Mouse (Mus musculus): ENCODE data around the gene Ikzf2. TPM values are rescaled to one million over a fixed set of nuclear protein-coding genes. Genes with fewer than 3 reads are reported as not detected.

Ikzf2 gene
- polyA plus RNA-seq, 1 experiment: 0.44 TPM

DNA sequence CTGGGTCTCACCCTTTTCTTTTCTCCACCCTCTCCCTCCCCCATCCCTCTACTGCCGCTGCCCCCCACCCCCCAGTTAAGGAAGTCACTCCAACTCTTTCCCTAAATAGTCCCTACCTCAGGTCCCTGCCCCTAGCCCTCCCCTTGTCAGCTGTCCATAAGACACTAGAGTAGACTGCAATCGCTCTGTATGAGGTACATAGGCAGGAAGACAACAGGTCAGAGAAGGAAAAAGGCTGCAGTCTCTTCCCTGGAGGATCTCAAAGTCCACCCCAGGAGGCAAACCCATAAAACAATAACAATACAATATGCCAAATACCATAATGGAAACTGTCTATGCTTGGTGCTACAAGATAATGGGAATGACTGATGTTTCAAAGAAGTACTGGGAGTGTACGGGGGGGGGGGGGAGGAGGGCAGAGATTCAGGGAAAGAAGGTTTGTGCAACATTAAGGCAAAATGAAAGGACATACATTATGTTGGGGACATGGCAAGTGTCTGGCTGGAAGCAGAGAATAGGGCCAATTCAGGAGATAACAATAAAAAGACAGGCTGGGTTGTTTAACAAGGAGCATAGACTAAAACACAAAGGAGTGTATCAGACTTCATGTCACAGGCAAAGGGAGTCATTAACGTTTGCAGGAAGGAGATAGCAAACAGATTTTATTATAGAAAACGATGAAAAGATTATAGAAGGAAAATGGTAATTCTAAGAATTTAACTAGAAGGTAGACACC, 30.8 kb downstream of the Ikzf2 start:
- Histone ChIP-seq H3K4me3 (no peak overlapping the region), H3ac (ENCODE audit: control insufficient read depth, insufficient read length) (no peak overlapping the region), H3K79me2 (ENCODE audit: control insufficient read depth, insufficient read depth) (no peaks in the 10 kb centered on the region), H3K27me3 (ENCODE audit: control insufficient read depth, insufficient read depth, insufficient read length) (no peaks in the 10 kb centered on the region), H3K4me2 (ENCODE audit: low read depth) (no peak overlapping the region), H3K36me3 (ENCODE audit: control insufficient read depth, insufficient read depth) (no peaks in the 10 kb centered on the region)
- no peak for TF ChIP-seq REST (IDR thresholded peaks at IDR 0.05; ENCODE audit: insufficient read depth, insufficient read length)
- TF ChIP-seq USF1 (IDR thresholded peaks at IDR 0.05; ENCODE audit: low read depth): no peak
- no peak for TF ChIP-seq POLR2A (IDR thresholded peaks at IDR 0.05; ENCODE audit: insufficient read length, low read depth)
- no peak for TF ChIP-seq SRF (IDR thresholded peaks at IDR 0.05; ENCODE audit: control insufficient read depth, insufficient read length, low read depth)
- no peak for TF ChIP-seq TCF3 (IDR thresholded peaks at IDR 0.05; ENCODE audit: insufficient read length, low read depth)
- no peak for TF ChIP-seq E2F4 (IDR thresholded peaks at IDR 0.05; ENCODE audit: insufficient read depth)
- TF ChIP-seq MYOD1 (IDR thresholded peaks at IDR 0.05; ENCODE audit: control insufficient read depth in 1 of 3, insufficient read length in 2 of 3, low read depth in 2 of 3): no peak
- no peak for TF ChIP-seq POLR2AphosphoS2 (IDR thresholded peaks at IDR 0.05; ENCODE audit: insufficient read length, low read depth)
- no peak for TF ChIP-seq CEBPB (IDR thresholded peaks at IDR 0.05; ENCODE audit: insufficient read depth, poor library complexity, severe bottlenecking)
- no peak for TF ChIP-seq MYOG (IDR thresholded peaks at IDR 0.05; ENCODE audit: control insufficient read depth in 1 of 3, insufficient read depth in 1 of 3, insufficient read length in 2 of 3, low read depth in 2 of 3)
- TF ChIP-seq TCF12 (IDR thresholded peaks at IDR 0.05; ENCODE audit: insufficient read depth, poor library complexity, severe bottlenecking): no peak
- TF ChIP-seq MAX (IDR thresholded peaks at IDR 0.05; ENCODE audit: low read depth): no peak

DNA sequence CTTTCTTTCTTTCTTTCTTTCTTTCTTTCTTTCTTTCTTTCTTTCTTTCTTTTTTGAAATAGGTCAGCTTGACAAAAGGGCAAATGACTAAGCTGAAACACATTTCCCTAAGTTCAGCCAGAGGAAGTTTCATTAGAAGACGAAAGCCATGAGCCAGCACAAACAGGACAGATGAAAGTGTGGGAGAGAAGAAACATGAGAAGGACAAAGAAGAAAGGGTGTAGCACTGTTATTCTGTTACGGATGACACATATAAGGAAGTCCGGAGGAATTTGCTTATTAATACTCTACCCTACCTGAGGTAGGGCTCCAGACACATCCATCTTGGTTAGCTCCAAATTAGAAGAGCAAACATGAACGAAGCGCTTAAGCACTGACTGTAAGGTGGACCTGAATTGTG, 31.7 kb downstream of the Ikzf2 start:
- no peak overlapping the region for H3ac ChIP-seq (ENCODE audit: control insufficient read depth, insufficient read length)
- no peak overlapping the region for H3K4me2 ChIP-seq (ENCODE audit: low read depth)
- TF ChIP-seq REST (IDR thresholded peaks at IDR 0.05; ENCODE audit: insufficient read depth, insufficient read length) (no peak), POLR2AphosphoS2 (IDR thresholded peaks at IDR 0.05; ENCODE audit: insufficient read length, low read depth) (no peak), MYOD1 (IDR thresholded peaks at IDR 0.05; ENCODE audit: control insufficient read depth in 1 of 3, insufficient read length in 2 of 3, low read depth in 2 of 3) (no peak), MYOG (IDR thresholded peaks at IDR 0.05; ENCODE audit: control insufficient read depth in 1 of 3, insufficient read depth in 1 of 3, insufficient read length in 2 of 3, low read depth in 2 of 3) (no peak), SRF (IDR thresholded peaks at IDR 0.05; ENCODE audit: control insufficient read depth, insufficient read length, low read depth) (no peak), USF1 (IDR thresholded peaks at IDR 0.05; ENCODE audit: low read depth) (no peak), TCF12 (IDR thresholded peaks at IDR 0.05; ENCODE audit: insufficient read depth, poor library complexity, severe bottlenecking) (no peak), POLR2A (IDR thresholded peaks at IDR 0.05; ENCODE audit: insufficient read length, low read depth) (no peak), E2F4 (IDR thresholded peaks at IDR 0.05; ENCODE audit: insufficient read depth) (no peak), CEBPB (IDR thresholded peaks at IDR 0.05; ENCODE audit: insufficient read depth, poor library complexity, severe bottlenecking) (no peak), MAX (IDR thresholded peaks at IDR 0.05; ENCODE audit: low read depth) (no peak), TCF3 (IDR thresholded peaks at IDR 0.05; ENCODE audit: insufficient read length, low read depth) (no peak)
- H3K27me3 ChIP-seq (ENCODE audit: control insufficient read depth, insufficient read depth, insufficient read length): no peaks in the 10 kb centered on the region
- H3K79me2 ChIP-seq (ENCODE audit: control insufficient read depth, insufficient read depth): no peaks in the 10 kb centered on the region
- no peak overlapping the region for H3K4me3 ChIP-seq
- H3K36me3 ChIP-seq (ENCODE audit: control insufficient read depth, insufficient read depth): no peaks in the 10 kb centered on the region

DNA sequence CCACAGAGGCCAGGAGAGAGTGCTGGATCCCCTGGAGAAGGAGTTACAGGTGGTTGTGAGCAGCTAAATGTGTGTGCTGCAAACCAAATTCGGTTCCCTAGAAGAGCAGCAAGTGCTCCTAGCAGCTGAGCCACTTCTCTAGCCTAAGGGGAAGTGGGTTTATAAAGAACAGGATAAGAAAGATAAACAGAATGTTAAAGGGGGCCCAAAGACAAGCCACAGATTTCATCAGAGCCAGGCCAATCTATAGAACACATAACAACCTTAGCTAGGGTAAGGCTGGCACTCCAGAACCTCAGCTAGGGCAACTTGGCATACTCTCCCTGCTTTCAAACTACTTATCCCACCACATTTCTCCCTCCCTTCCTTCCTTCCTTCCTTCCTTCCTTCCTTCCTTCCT, 32.1 kb downstream of the Ikzf2 start:
- H3K4me2 ChIP-seq (ENCODE audit: low read depth): no peak overlapping the region
- H3ac ChIP-seq (ENCODE audit: control insufficient read depth, insufficient read length): no peak overlapping the region
- H3K79me2 ChIP-seq (ENCODE audit: control insufficient read depth, insufficient read depth): no peaks in the 10 kb centered on the region
- TF ChIP-seq USF1 (IDR thresholded peaks at IDR 0.05; ENCODE audit: low read depth) (no peak), SRF (IDR thresholded peaks at IDR 0.05; ENCODE audit: control insufficient read depth, insufficient read length, low read depth) (no peak), MYOD1 (IDR thresholded peaks at IDR 0.05; ENCODE audit: control insufficient read depth in 1 of 3, insufficient read length in 2 of 3, low read depth in 2 of 3) (no peak), TCF12 (IDR thresholded peaks at IDR 0.05; ENCODE audit: insufficient read depth, poor library complexity, severe bottlenecking) (no peak), POLR2AphosphoS2 (IDR thresholded peaks at IDR 0.05; ENCODE audit: insufficient read length, low read depth) (no peak), REST (IDR thresholded peaks at IDR 0.05; ENCODE audit: insufficient read depth, insufficient read length) (no peak), MYOG (IDR thresholded peaks at IDR 0.05; ENCODE audit: control insufficient read depth in 1 of 3, insufficient read depth in 1 of 3, insufficient read length in 2 of 3, low read depth in 2 of 3) (no peak), MAX (IDR thresholded peaks at IDR 0.05; ENCODE audit: low read depth) (no peak), TCF3 (IDR thresholded peaks at IDR 0.05; ENCODE audit: insufficient read length, low read depth) (no peak), CEBPB (IDR thresholded peaks at IDR 0.05; ENCODE audit: insufficient read depth, poor library complexity, severe bottlenecking) (no peak), E2F4 (IDR thresholded peaks at IDR 0.05; ENCODE audit: insufficient read depth) (no peak)
- H3K36me3 ChIP-seq (ENCODE audit: control insufficient read depth, insufficient read depth): no peaks in the 10 kb centered on the region
- H3K4me3 ChIP-seq: no peak overlapping the region
- no peaks in the 10 kb centered on the region for H3K27me3 ChIP-seq (ENCODE audit: control insufficient read depth, insufficient read depth, insufficient read length)

DNA sequence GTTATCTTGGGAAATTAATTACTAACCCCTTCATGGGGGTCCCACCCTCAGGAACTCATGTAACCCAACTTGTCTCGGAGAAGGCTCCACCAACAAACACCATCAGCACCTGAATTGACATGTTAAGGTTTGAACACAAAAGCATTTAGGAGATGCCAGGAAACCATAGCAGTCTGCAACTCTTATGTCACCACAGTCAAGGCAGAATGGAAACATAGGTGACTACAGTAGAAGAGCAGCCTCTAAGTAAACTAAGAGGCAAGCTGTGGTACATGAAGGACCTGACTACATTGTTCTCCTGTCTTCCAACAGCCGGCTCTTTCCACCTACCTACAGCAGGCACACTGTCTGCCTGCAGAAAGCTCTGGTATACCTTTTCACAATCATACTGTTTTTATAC, 33.6 kb downstream of the Ikzf2 start:
- H3K4me2 ChIP-seq (ENCODE audit: low read depth): no peak overlapping the region
- no peaks in the 10 kb centered on the region for H3K79me2 ChIP-seq (ENCODE audit: control insufficient read depth, insufficient read depth)
- no peak overlapping the region for H3K4me3 ChIP-seq
- no peak overlapping the region for H3ac ChIP-seq (ENCODE audit: control insufficient read depth, insufficient read length)
- no peak for TF ChIP-seq MAX (IDR thresholded peaks at IDR 0.05; ENCODE audit: low read depth)
- no peak for TF ChIP-seq E2F4 (IDR thresholded peaks at IDR 0.05; ENCODE audit: insufficient read depth)
- TF ChIP-seq SRF (IDR thresholded peaks at IDR 0.05; ENCODE audit: control insufficient read depth, insufficient read length, low read depth): no peak
- TF ChIP-seq MYOG (IDR thresholded peaks at IDR 0.05; ENCODE audit: control insufficient read depth in 1 of 3, insufficient read depth in 1 of 3, insufficient read length in 2 of 3, low read depth in 2 of 3): no peak
- TF ChIP-seq TCF12 (IDR thresholded peaks at IDR 0.05; ENCODE audit: insufficient read depth, poor library complexity, severe bottlenecking): no peak
- H3K27me3 ChIP-seq (ENCODE audit: control insufficient read depth, insufficient read depth, insufficient read length): no peaks in the 10 kb centered on the region
- H3K36me3 ChIP-seq (ENCODE audit: control insufficient read depth, insufficient read depth): no peaks in the 10 kb centered on the region
